Mouse (Mus musculus) hindbrain, embryonic 13.5 days (tissue): ENCODE results near the gene Ethe1. TPM values are rescaled to one million over a fixed set of nuclear protein-coding genes. Genes with fewer than 3 reads are reported as not detected.

Experiments
- ATAC-seq: fragments of 200-750 bp; cut with Nextera tagmentation; 2 replicates; pipeline ENCODE4 v1.8.0; 2017; ENCODE audit warnings: moderate TSS enrichment; ENCODE audit not compliant: low FRiP score
- H3K27ac ChIP-seq: fragments of 300-500 bp; sonication (generic); 2 replicates; pipeline ENCODE4 v1.5.1; 2015; ENCODE audit warnings: inconsistent platforms, mild to moderate bottlenecking, moderate library complexity
- H3K27me3 ChIP-seq: fragments of 300-500 bp; sonication (generic); 2 replicates; pipeline ENCODE4 v1.6.1; 2015; ENCODE audit warnings: mild to moderate bottlenecking, inconsistent platforms
- H3K36me3 ChIP-seq: fragments of 300-500 bp; sonication (generic); 2 replicates; pipeline ENCODE4 v1.6.1; 2015; ENCODE audit warnings: mild to moderate bottlenecking, inconsistent platforms
- H3K4me1 ChIP-seq: fragments of 300-500 bp; sonication (generic); replicated peaks from 2 replicates; pipeline ENCODE4 v1.6.1; 2015; ENCODE audit warnings: inconsistent platforms
- H3K4me2 ChIP-seq: fragments of 300-500 bp; sonication (generic); 2 replicates; pipeline ENCODE4 v1.6.1; 2015; ENCODE audit warnings: inconsistent platforms, mild to moderate bottlenecking, moderate library complexity
- H3K4me3 ChIP-seq: fragments of 300-500 bp; sonication (generic); 2 replicates; pipeline ENCODE4 v1.5.1; 2015; ENCODE audit warnings: mild to moderate bottlenecking, inconsistent platforms
- H3K9ac ChIP-seq: fragments of 300-500 bp; sonication (generic); 2 replicates; pipeline ENCODE4 v1.6.1; 2015; ENCODE audit warnings: mild to moderate bottlenecking, inconsistent platforms
- H3K9me3 ChIP-seq: fragments of 300-500 bp; sonication (generic); 2 replicates; pipeline ENCODE4 v1.6.1; 2016; ENCODE audit warnings: inconsistent platforms
- WGBS: fragments of 180-500 bp; shearing (Covaris S2); methylation state at CpG from one replicate; pipeline ENCODE4 v1.1.7; 2015; 5-methylcytosine and 5-hydroxymethylcytosine counted together
- polyA plus RNA-seq: library from polyadenylated mRNA; unstranded; fragments of >200 nt; fragmentation: Nextera tagmentation; extraction: Ambion mirVana; gene quantifications from 2 replicates; pipeline ENCODE4 v1.2.1, GENCODE M21; 2015

The Ethe1 gene
- polyA plus RNA-seq, 1 experiment from 2014 or later = 18.7 TPM

GRCm38 (mm10) chr7:24646486-24646885 lies 59.1 kb downstream of the Ethe1 start:
- Histone ChIP-seq H3K4me1 (no peaks in the 10 kb centered on the region), H3K9ac (no peak overlapping the region), H3K4me3 (no peak overlapping the region), H3K36me3 (no peaks in the 10 kb centered on the region), H3K27me3 (peaks cover 14% of the 10 kb centered on the region), H3K4me2 (no peak overlapping the region), H3K27ac (no peak overlapping the region), H3K9me3 (no peaks in the 10 kb centered on the region)
- 83% methylated on average over 7 of the region's 7 CpGs for WGBS
- no peak for ATAC-seq

- H3K4me1 ChIP-seq = no peaks in the 10 kb centered on the region
- no peak overlapping the region for H3K4me3 ChIP-seq
- H3K9ac ChIP-seq = no peak overlapping the region
- WGBS = 22% methylated on average over 7 of the region's 7 CpGs
- no peaks in the 10 kb centered on the region; the same call in 1 of the 2 replicates for H3K27me3 ChIP-seq
- ATAC-seq = no peak
- H3K36me3 ChIP-seq = no peaks in the 10 kb centered on the region
- no peak overlapping the region for H3K27ac ChIP-seq
- no peaks in the 10 kb centered on the region; the same call in 1 of the 2 replicates for H3K9me3 ChIP-seq
- no peak overlapping the region for H3K4me2 ChIP-seq
These were observed 66.3 kb downstream of the Ethe1 start for GRCm38 (mm10) chr7:24653681-24654080.

Other genes with a start within 250 kb of the Ethe1 start
- gene Lypd5, start 238.3 kb upstream of the Ethe1 start, polyA plus RNA-seq = not detected in 2 replicates
- 1.2 and 1.5 TPM in 2 replicates for gene Kcnn4, start 217.3 kb upstream of the Ethe1 start, polyA plus RNA-seq
- gene Smg9, start 187.9 kb upstream of the Ethe1 start, polyA plus RNA-seq = 31.3 and 35.9 TPM in 2 replicates
- not detected in 2 replicates for gene Irgc1, start 135.2 kb upstream of the Ethe1 start, polyA plus RNA-seq
- gene Plaur, start 125.1 kb upstream of the Ethe1 start, polyA plus RNA-seq = 1.2 and 1.6 TPM in 2 replicates
- gene Cadm4, start 105.5 kb upstream of the Ethe1 start, polyA plus RNA-seq = 67.2 and 67.9 TPM in 2 replicates
- 259 and 270 TPM in 2 replicates for gene Zfp428, start 80.5 kb upstream of the Ethe1 start, polyA plus RNA-seq
- gene AC161166.1, start 75.1 kb upstream of the Ethe1 start, polyA plus RNA-seq = 1.1 and 1.6 TPM in 2 replicates
- gene Irgq, start 56.9 kb upstream of the Ethe1 start, polyA plus RNA-seq = 21.1 TPM in 2 replicates
- gene Pinlyp, start 41.4 kb upstream of the Ethe1 start, polyA plus RNA-seq = not detected in 2 replicates
- 61.3 and 63.9 TPM in 2 replicates for gene Xrcc1, start 41.3 kb upstream of the Ethe1 start, polyA plus RNA-seq
- gene Zfp575, start 98 bp downstream of the Ethe1 start, polyA plus RNA-seq = 9.1 and 9.4 TPM in 2 replicates
- not detected in 2 replicates for gene Phldb3, start 23.2 kb downstream of the Ethe1 start, polyA plus RNA-seq
- gene Lypd3, start 49.0 kb downstream of the Ethe1 start, polyA plus RNA-seq = not detected in 2 replicates
- not detected in 2 replicates for gene Tex101, start 89.1 kb downstream of the Ethe1 start, polyA plus RNA-seq
- gene BC049730, start 121.7 kb downstream of the Ethe1 start, polyA plus RNA-seq = not detected in 2 replicates
- gene Gm4763, start 139.4 kb downstream of the Ethe1 start, polyA plus RNA-seq = not detected in 2 replicates
- gene Cd177, start 172.8 kb downstream of the Ethe1 start, polyA plus RNA-seq = 0.17 TPM in 1 of 2 replicates, not detected in the other
- gene Ceacam10, start 189.7 kb downstream of the Ethe1 start, polyA plus RNA-seq = 0.31 TPM in 1 of 2 replicates, not detected in the other